Mouse (Mus musculus) lung, postnatal 25 days (tissue): ENCODE results near the gene Gm10354.
"Not testable (repeated sequence)": the region's sequence is repeated elsewhere in the genome, so short reads cannot be mapped to it uniquely, and the experiment has no call there.

Experiments used
- DNase-seq: peaks from one replicate; pipeline ENCODE4 v3.0.0; 2022; ENCODE audit warnings: low spot score

Gene Gm10354

DNA sequence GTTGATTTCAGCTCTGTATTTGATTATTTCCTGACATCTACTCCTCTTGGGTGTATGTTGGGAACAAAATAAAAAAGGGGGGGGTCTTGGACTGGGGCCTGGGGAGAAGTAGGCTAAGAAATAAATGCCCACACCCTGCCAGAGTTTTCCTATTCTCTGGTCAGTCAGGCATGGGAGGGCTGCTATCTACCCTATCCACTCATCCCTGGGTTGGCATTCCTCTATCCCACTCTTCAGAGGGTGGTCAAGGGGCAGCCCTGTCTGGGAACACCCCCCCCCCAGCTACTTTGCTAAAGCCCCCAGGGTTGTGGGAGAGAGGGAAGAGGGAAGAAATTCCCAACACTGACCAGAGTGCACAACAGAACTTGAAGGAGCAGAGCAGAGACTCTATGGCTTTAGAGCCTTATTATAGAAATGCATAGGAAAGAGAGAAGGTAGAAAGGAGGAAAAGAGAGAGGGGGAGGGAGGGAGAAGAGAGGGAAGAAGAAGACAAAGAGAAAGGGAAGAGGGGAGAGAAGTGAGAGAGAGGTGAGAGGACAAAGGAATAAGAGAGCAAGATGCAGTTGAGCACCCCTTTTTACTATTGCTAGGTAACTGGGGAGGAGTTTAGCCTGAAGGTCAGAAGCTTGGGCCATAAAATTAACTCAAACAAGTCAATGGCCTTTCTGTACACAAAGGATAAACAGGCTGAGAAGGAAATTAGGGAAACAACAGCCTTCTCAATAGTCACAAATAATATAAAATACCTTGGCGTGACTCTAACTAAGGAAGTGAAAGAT, 22.6 kb downstream of the Gm10354 start:
- not testable (repeated sequence) for DNase-seq

DNA sequence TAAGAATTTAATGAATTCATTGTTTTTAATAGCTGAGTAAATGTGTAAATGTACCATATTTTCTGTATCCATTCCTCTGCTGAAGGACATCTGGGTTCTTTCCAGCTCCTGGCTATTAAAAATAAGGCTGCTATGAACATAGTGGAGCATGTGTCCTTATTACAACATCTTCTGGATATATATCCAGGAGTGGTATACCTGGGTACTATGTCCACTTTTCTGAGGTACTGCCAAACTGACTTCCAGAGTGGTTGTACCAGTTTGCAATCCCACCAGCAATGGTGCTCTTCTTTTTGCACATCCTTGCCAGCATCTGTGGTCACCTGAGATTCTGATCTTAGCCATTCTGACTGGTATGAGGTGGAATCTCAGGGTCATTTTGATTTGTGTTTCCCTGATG, 25.1 kb downstream of the Gm10354 start:
- DNase-seq = not testable (repeated sequence)

GRCm38 (mm10) chr5:14952749-14953148, 26.0 kb downstream of the Gm10354 start:
- DNase-seq = not testable (repeated sequence)

DNA sequence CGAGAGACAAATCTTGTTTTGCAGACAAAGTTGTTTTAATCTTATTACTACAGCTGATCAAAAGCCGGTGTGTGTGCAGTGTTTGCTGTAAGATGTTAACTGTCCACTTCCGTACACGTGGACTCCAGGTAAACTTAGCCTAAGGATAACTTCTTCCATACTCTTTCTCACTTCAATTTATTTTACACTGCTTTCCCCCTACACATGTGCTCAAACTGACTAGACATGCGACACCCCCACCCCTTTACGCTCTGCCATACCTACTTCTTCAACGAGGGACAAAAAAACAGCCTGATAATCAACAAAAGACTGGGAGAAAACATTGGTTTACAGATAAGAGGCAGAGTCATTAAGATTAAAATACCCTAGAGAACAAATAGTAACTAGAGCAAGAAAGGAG, 26.9 kb downstream of the Gm10354 start:
- not testable (repeated sequence) for DNase-seq

GRCm38 (mm10) chr5:14947482-14948198, 31.1 kb downstream of the Gm10354 start:
- DNase-seq = not testable (repeated sequence)

GRCm38 (mm10) chr5:14945524-14945923, 33.2 kb downstream of the Gm10354 start:
- DNase-seq = not testable (repeated sequence)

DNA sequence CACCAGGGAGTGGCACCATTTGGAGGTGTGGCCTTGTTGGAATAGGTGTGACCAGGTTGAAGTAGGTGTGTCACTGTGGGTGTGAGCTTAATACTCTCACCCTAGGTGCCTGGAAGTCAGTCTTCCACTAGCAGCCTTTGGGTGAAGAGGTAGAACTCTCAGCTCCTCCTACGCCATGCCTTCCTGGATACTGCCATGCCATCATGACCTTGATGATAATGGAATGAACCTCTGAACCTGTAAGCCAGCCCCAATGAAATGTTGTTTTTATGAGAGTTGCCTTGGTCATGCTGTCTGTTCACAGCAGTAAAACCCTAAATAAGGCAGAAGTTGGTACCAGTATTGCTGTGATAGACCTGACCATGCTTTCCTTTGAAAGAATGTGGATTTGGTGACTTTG, 37.7 kb downstream of the Gm10354 start:
- DNase-seq = not testable (repeated sequence)

- DNase-seq = not testable (repeated sequence)
Observed at GRCm38 (mm10) chr5:14938329-14938728, 40.4 kb downstream of the Gm10354 start, which contains the start of gene Speer4e. Gene Speer4e (minus strand): TSS chr5:14938429.

DNA sequence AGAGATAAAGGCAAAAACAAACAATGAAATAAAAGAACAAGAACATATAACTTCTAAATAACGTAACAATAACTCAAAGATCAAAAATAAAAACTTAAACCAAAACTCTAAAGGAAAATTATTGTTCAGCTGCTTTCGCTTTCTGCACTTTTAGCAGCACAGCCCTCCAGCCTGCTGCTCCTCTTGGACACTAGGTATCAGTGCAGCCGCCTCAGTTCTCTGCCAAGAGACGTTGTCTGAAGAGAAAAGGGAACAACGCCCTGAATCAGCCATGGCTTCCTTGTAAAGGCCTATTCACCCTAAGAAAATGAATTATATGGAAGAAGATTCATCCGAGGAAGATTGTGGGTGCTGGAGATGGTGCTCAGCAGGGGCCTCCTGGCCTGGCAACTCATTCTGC, 45.0 kb downstream of the Gm10354 start:
- DNase-seq = not testable (repeated sequence)

GRCm38 (mm10) chr5:14927047-14927446, 51.7 kb downstream of the Gm10354 start:
- not testable (repeated sequence) for DNase-seq
